Mouse (Mus musculus): ENCODE measurements around the gene Odf3l2. TPM values are rescaled to one million over a fixed set of nuclear protein-coding genes. Genes with fewer than 3 reads are reported as not detected.

Gene Odf3l2
- polyA plus RNA-seq, 1 experiment from 2014 or later, result not detected

- H3K4me3 ChIP-seq (ENCODE audit: low read depth, low read length), result peak overlapping the region; percentile 73
- H3K27ac ChIP-seq (replicated peaks), result peak overlapping the region; percentile 89
- H3K4me1 ChIP-seq (replicated peaks; ENCODE audit: control insufficient read depth, insufficient read depth), result peaks cover 10% of the 10 kb centered on the region; the same call in 1 of the 2 replicates
- peaks cover 11% of the 10 kb centered on the region for H3K36me3 ChIP-seq (ENCODE audit: control insufficient read depth, insufficient read depth, low read length)
- no peaks in the 10 kb centered on the region for H3K9me3 ChIP-seq (ENCODE audit: control insufficient read depth, low read length)
- peak overlapping the region; percentile 85 for H3K9ac ChIP-seq (ENCODE audit: low read length)
- no peaks in the 10 kb centered on the region for H3K27me3 ChIP-seq (ENCODE audit: control insufficient read depth, insufficient read depth, low read length)
- no peak; the same call in 1 of the 2 replicates for ATAC-seq (ENCODE audit: low FRiP score, low TSS enrichment)
- 2% methylated on average over 10 of the region's 10 CpGs for WGBS
- no peak for TF ChIP-seq EP300 (optimal IDR thresholded peaks at IDR 0.05)
- peak; percentile 75 for TF ChIP-seq CTCF (IDR thresholded peaks at IDR 0.05; ENCODE audit: low read depth)
- peak overlapping the region; percentile 75 for H3K4me2 ChIP-seq (replicated peaks; ENCODE audit: low read depth)
- DNase-seq (ENCODE audit: low spot score), result peak; percentile 86
These were observed 37.5 kb upstream of the Odf3l2 start for GRCm38 (mm10) chr10:79682916-79683582.

- 0% methylated on average over 10 of the region's 10 CpGs for WGBS
- no peaks in the 10 kb centered on the region for H3K27me3 ChIP-seq (ENCODE audit: control insufficient read depth, insufficient read depth, low read length)
- H3K4me1 ChIP-seq (replicated peaks; ENCODE audit: control insufficient read depth, insufficient read depth), result peaks cover 10% of the 10 kb centered on the region; the same call in 1 of the 2 replicates
- H3K9me3 ChIP-seq (ENCODE audit: control insufficient read depth, low read length), result no peaks in the 10 kb centered on the region
- peak overlapping the region; percentile 75 for H3K4me2 ChIP-seq (replicated peaks; ENCODE audit: low read depth)
- DNase-seq (ENCODE audit: low spot score) (no peak), ATAC-seq (ENCODE audit: low FRiP score, low TSS enrichment) (0 out of 2 replicates have a peak, but pooled peaks have one; percentile 3)
- peak overlapping the region; percentile 85 for H3K9ac ChIP-seq (ENCODE audit: low read length)
- peaks cover 11% of the 10 kb centered on the region for H3K36me3 ChIP-seq (ENCODE audit: control insufficient read depth, insufficient read depth, low read length)
- H3K27ac ChIP-seq (replicated peaks), result peak overlapping the region; percentile 89
- peak overlapping the region; percentile 73 for H3K4me3 ChIP-seq (ENCODE audit: low read depth, low read length)
- TF ChIP-seq EP300 (optimal IDR thresholded peaks at IDR 0.05), result no peak
These were observed 37.0 kb upstream of the Odf3l2 start for GRCm38 (mm10) chr10:79682551-79682915.

- H3K36me3 ChIP-seq (ENCODE audit: control insufficient read depth, insufficient read depth, low read length), result peaks cover 7% of the 10 kb centered on the region
- H3K27ac ChIP-seq (replicated peaks), result peak within 1 kb of the TSS; percentile 89
- peaks cover 10% of the 10 kb centered on the region; the same call in 1 of the 2 replicates for H3K4me1 ChIP-seq (replicated peaks; ENCODE audit: control insufficient read depth, insufficient read depth)
- no peaks in the 10 kb centered on the region for H3K27me3 ChIP-seq (ENCODE audit: control insufficient read depth, insufficient read depth, low read length)
- H3K4me2 ChIP-seq (replicated peaks; ENCODE audit: low read depth), result peak within 1 kb of the TSS; percentile 75
- H3K9me3 ChIP-seq (ENCODE audit: control insufficient read depth, low read length), result no peaks in the 10 kb centered on the region
- peak within 1 kb of the TSS; percentile 73 for H3K4me3 ChIP-seq (ENCODE audit: low read depth, low read length)
- WGBS, result under 1% methylated on average over 81 of the region's 84 CpGs
- H3K9ac ChIP-seq (ENCODE audit: low read length), result peak within 1 kb of the TSS; percentile 85
- TF ChIP-seq EP300 (optimal IDR thresholded peaks at IDR 0.05), result no peak
- TF ChIP-seq CTCF (IDR thresholded peaks at IDR 0.05; ENCODE audit: low read depth), result peak; percentile 55
- ATAC-seq (ENCODE audit: low FRiP score, low TSS enrichment) (peak; percentile 93), DNase-seq (ENCODE audit: low spot score) (peak; percentile 99)
These were observed 36.2 kb upstream of the Odf3l2 start, which contains the start of gene Cdc34 for GRCm38 (mm10) chr10:79681591-79682245. TSS of gene Cdc34 (plus strand) at chr10:79682195.

- H3K9ac ChIP-seq (ENCODE audit: low read length), result peak overlapping the region; percentile 19; the same call in 1 of the 2 replicates
- WGBS, result 20% methylated on average over 11 of the region's 11 CpGs
- TF ChIP-seq CTCF (IDR thresholded peaks at IDR 0.05; ENCODE audit: low read depth) (no peak), EP300 (optimal IDR thresholded peaks at IDR 0.05) (no peak)
- peaks cover 7% of the 10 kb centered on the region for H3K36me3 ChIP-seq (ENCODE audit: control insufficient read depth, insufficient read depth, low read length)
- peak overlapping the region; percentile 63 for H3K4me2 ChIP-seq (replicated peaks; ENCODE audit: low read depth)
- H3K9me3 ChIP-seq (ENCODE audit: control insufficient read depth, low read length), result no peaks in the 10 kb centered on the region
- DNase-seq (ENCODE audit: low spot score) (peak; percentile 37), ATAC-seq (ENCODE audit: low FRiP score, low TSS enrichment) (peak; percentile 14; the same call in 1 of the 2 replicates)
- H3K4me3 ChIP-seq (ENCODE audit: low read depth, low read length), result peak overlapping the region; percentile 73
- H3K4me1 ChIP-seq (replicated peaks; ENCODE audit: control insufficient read depth, insufficient read depth), result peaks cover 10% of the 10 kb centered on the region; the same call in 1 of the 2 replicates
- H3K27me3 ChIP-seq (ENCODE audit: control insufficient read depth, insufficient read depth, low read length), result no peaks in the 10 kb centered on the region
- H3K27ac ChIP-seq (replicated peaks), result peak overlapping the region; percentile 83
These were observed 35.3 kb upstream of the Odf3l2 start for GRCm38 (mm10) chr10:79680606-79681495.

GRCm38 (mm10) chr10:79675346-79676035 lies 30.0 kb upstream of the Odf3l2 start:
- H3K36me3 ChIP-seq (ENCODE audit: control insufficient read depth, insufficient read depth, low read length), result no peaks in the 10 kb centered on the region
- H3K4me1 ChIP-seq (replicated peaks; ENCODE audit: control insufficient read depth, insufficient read depth), result no peaks in the 10 kb centered on the region
- TF ChIP-seq EP300 (optimal IDR thresholded peaks at IDR 0.05) (no peak), CTCF (IDR thresholded peaks at IDR 0.05; ENCODE audit: low read depth) (no peak)
- no peak overlapping the region for H3K4me2 ChIP-seq (replicated peaks; ENCODE audit: low read depth)
- no peak for DNase-seq (ENCODE audit: low spot score)
- ATAC-seq (ENCODE audit: low FRiP score, low TSS enrichment), result no peak
- no peaks in the 10 kb centered on the region for H3K27me3 ChIP-seq (ENCODE audit: control insufficient read depth, insufficient read depth, low read length)
- WGBS, result 62% methylated on average over 44 of the region's 44 CpGs
- no peak overlapping the region for H3K9ac ChIP-seq (ENCODE audit: low read length)
- no peak overlapping the region for H3K4me3 ChIP-seq (ENCODE audit: low read depth, low read length)
- no peaks in the 10 kb centered on the region for H3K9me3 ChIP-seq (ENCODE audit: control insufficient read depth, low read length)
- no peak overlapping the region for H3K27ac ChIP-seq (replicated peaks)
